Mouse (Mus musculus) hindbrain, embryonic 12.5 days (tissue): ENCODE data around the gene Lsg1. TPM values are rescaled to one million over a fixed set of nuclear protein-coding genes. Genes with fewer than 3 reads are reported as not detected.

Experiments used
- ATAC-seq: fragments of 200-750 bp; cut with Nextera tagmentation; 2 replicates; pipeline ENCODE4 v1.8.0; 2017; ENCODE audit warnings: moderate TSS enrichment; ENCODE audit not compliant: low FRiP score
- H3K27ac ChIP-seq: fragments of 300-500 bp; sonication (generic); 2 replicates; pipeline ENCODE4 v1.5.1; 2016; ENCODE audit warnings: mild to moderate bottlenecking
- H3K27me3 ChIP-seq: fragments of 300-500 bp; sonication (generic); 2 replicates; pipeline ENCODE4 v1.6.1; 2016; ENCODE audit warnings: mild to moderate bottlenecking
- H3K36me3 ChIP-seq: fragments of 300-500 bp; sonication (generic); 2 replicates; pipeline ENCODE4 v1.6.1; 2016; ENCODE audit warnings: mild to moderate bottlenecking
- H3K4me1 ChIP-seq: fragments of 300-500 bp; sonication (generic); 2 replicates; pipeline ENCODE4 v1.6.1; 2016
- H3K4me2 ChIP-seq: fragments of 300-500 bp; sonication (generic); replicated peaks from 2 replicates; pipeline ENCODE4 v1.6.1; 2016; ENCODE audit warnings: mild to moderate bottlenecking
- H3K4me3 ChIP-seq: fragments of 300-500 bp; sonication (generic); 2 replicates; pipeline ENCODE4 v1.5.1; 2016; ENCODE audit warnings: mild to moderate bottlenecking
- H3K9ac ChIP-seq: fragments of 300-500 bp; sonication (generic); 2 replicates; pipeline ENCODE4 v1.6.1; 2016; ENCODE audit warnings: mild to moderate bottlenecking, moderate library complexity
- H3K9me3 ChIP-seq: fragments of 300-500 bp; sonication (generic); replicated peaks from 2 replicates; pipeline ENCODE4 v1.6.1; 2016; ENCODE audit warnings: mild to moderate bottlenecking
- WGBS: fragments of 180-500 bp; shearing (Covaris S2); methylation state at CpG from one replicate; pipeline ENCODE4 v1.1.7; 2016; 5-methylcytosine and 5-hydroxymethylcytosine counted together
- polyA plus RNA-seq: library from polyadenylated mRNA; unstranded; fragments of >200 nt; fragmentation: Nextera tagmentation; extraction: Ambion mirVana; gene quantifications from 2 replicates; pipeline ENCODE4 v1.2.1, GENCODE M21; 2016

Lsg1 gene
- polyA plus RNA-seq, result 69.4 and 75.7 TPM in 2 replicates

DNA sequence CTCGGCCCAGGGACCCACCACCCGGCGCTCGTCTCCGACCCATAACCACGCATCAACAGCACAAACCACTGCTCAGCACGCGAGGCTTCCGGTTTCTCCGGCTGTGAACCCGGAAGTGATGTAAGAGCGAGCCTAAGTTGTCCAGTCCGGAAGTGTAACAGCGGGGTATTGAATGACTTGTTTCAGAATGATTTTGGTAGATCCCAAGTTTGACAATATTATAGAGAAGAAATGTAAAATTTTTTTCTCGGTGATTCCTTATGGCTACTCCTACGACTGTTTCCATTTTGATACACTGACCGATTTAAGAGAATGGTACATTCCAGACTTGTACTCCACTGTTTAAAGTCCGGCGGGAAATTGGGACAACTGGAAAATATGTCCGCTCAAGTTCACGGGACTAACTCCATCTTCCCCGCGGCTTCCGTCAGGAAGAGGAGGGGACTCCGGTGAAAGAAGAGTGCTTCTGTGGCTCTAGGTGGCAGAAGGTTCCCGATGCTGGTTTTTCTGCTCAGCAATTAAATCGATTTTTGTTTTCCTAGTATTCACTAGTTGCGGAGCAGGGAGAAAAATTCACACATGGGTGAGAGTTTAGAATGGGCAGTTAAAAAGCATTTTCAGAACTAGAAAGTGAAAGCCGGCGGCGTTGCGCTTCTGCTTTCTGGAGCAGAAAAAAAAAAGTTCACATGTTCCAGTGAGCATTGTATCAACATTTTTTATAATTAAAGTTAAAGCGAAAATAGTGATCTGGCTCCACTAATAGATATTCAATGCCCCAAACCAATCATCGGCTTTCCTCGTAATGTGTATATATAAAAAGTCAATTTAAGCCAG lies at the start of gene Lsg1:
TSS of gene Lsg1 (minus strand) at position 99 of the 834 bp plus-strand sequence.
- 5% methylated on average over 35 of the region's 35 CpGs for WGBS
- H3K4me2 ChIP-seq, result peak within 1 kb of the TSS; percentile 94
- H3K9me3 ChIP-seq, result no peaks in the 10 kb centered on the region
- H3K4me3 ChIP-seq, result peak within 1 kb of the TSS; percentile 81
- ATAC-seq, result peak; percentile 96
- peaks cover 21% of the 10 kb centered on the region for H3K36me3 ChIP-seq
- peaks cover 11% of the 10 kb centered on the region for H3K4me1 ChIP-seq
- peak within 1 kb of the TSS; percentile 76 for H3K9ac ChIP-seq
- H3K27me3 ChIP-seq, result no peaks in the 10 kb centered on the region
- peak within 1 kb of the TSS; percentile 76 for H3K27ac ChIP-seq

DNA sequence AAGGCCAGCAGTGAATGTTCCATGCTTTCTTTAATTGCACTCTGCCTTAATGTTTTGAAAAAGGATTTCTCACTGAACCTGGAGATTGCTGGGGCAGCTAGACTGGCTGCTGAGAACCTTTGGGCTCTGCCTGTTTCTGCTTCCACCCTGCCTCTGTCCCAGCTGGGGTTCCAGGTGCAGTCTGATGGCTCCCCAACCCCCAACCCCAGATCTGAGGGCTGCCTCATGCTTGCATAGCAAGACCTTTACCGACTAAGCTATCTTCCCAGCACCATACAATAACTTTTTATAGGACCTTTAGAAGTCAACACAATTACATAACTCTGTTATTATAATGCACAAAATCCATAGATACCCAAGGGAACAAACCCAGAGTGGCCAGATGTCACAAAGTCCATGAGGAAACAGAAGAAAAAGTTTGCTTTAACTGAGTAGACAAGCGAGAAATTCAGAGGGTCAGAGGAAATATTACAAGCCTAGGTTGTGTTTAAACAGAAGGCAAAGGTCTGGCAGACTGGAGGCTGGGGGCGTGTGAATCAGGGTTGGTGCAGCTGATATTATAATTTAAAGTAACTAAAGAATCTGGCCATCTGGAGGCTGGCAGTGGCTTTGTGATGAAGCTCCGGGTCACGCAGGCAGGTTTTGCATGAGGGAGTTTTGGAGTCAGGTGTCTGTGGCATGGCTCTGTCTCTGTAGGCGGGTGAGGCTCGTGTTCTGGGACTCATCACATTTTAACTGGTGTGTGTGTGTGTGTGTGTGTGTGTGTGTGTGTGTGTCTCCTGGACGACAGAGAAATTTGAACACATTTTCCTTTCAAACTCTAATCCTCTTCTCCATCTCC lies 46.7 kb upstream of the Lsg1 start:
- 52% methylated on average over 7 of the region's 8 CpGs for WGBS
- no peaks in the 10 kb centered on the region for H3K4me1 ChIP-seq

GRCm38 (mm10) chr16:30629509-30629908 lies 42.1 kb upstream of the Lsg1 start:
- no peaks in the 10 kb centered on the region for H3K27me3 ChIP-seq
- no peak overlapping the region for H3K4me2 ChIP-seq
- no peaks in the 10 kb centered on the region for H3K9me3 ChIP-seq
- no peaks in the 10 kb centered on the region; the same call in 1 of the 2 replicates for H3K4me1 ChIP-seq
- no peak overlapping the region for H3K9ac ChIP-seq
- no peaks in the 10 kb centered on the region for H3K36me3 ChIP-seq
- ATAC-seq, result no peak
- no peak overlapping the region for H3K4me3 ChIP-seq
- WGBS, result 90% methylated on average over 5 of the region's 5 CpGs
- no peak overlapping the region for H3K27ac ChIP-seq

More for the DNA sequence above, 46.7 kb upstream of the Lsg1 start:
- H3K9ac ChIP-seq, result no peak overlapping the region
- H3K36me3 ChIP-seq, result no peaks in the 10 kb centered on the region
- no peak overlapping the region for H3K4me3 ChIP-seq
- H3K27me3 ChIP-seq, result no peaks in the 10 kb centered on the region
- no peak for ATAC-seq
- H3K27ac ChIP-seq, result no peak overlapping the region
- no peaks in the 10 kb centered on the region for H3K9me3 ChIP-seq
- H3K4me2 ChIP-seq, result no peak overlapping the region

GRCm38 (mm10) chr16:30628401-30628800 lies 41.0 kb upstream of the Lsg1 start:
- no peak overlapping the region for H3K4me3 ChIP-seq
- H3K27ac ChIP-seq, result no peak overlapping the region
- H3K9ac ChIP-seq, result no peak overlapping the region
- H3K27me3 ChIP-seq, result no peaks in the 10 kb centered on the region
- no peaks in the 10 kb centered on the region; the same call in 1 of the 2 replicates for H3K4me1 ChIP-seq
- H3K9me3 ChIP-seq, result no peaks in the 10 kb centered on the region
- H3K36me3 ChIP-seq, result no peaks in the 10 kb centered on the region
- H3K4me2 ChIP-seq, result no peak overlapping the region
- ATAC-seq, result no peak
- WGBS, result 58% methylated on average over 6 of the region's 6 CpGs

DNA sequence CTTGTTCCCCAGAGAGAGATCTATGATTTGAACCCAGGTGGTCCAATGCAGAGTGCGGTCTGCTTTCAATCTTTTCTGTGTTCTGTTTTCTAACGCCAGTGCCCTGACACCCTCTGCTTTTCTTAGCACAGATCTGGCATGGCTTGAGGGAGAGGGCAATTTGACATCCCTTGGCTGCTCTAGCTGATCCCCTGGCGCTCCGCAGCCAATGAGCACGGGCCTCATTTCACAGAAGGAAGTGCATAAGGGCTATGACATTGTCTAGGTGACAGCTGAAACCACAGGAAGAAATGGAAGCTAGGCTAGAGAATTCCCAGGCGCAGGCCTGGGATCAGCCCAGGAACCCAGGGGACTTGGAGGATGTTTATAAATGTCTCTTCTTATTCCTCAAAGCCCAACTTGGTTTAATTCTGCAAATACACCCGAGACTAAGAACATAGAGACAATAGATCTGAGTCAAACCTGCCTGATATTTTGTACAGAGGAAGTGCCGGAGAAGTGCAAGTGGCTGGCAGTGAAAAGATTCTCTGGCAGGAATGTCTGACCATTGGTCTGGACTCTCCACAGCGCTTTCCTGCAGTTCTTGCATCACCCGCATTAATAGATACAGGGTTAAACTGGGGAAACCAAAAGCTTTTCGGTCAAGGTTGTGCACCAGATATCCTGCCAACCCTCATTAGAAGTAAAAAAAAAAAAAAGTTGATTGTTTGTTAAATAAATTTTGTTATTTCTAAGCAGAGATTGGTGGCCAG lies 40.4 kb upstream of the Lsg1 start:
- no peak for ATAC-seq
- no peaks in the 10 kb centered on the region for H3K36me3 ChIP-seq
- no peaks in the 10 kb centered on the region for H3K27me3 ChIP-seq
- 63% methylated on average over 11 of the region's 11 CpGs for WGBS
- no peaks in the 10 kb centered on the region for H3K9me3 ChIP-seq
- H3K4me2 ChIP-seq, result no peak overlapping the region
- no peak overlapping the region for H3K9ac ChIP-seq
- H3K27ac ChIP-seq, result no peak overlapping the region
- no peaks in the 10 kb centered on the region; the same call in 1 of the 2 replicates for H3K4me1 ChIP-seq
- no peak overlapping the region for H3K4me3 ChIP-seq

- H3K36me3 ChIP-seq, result no peaks in the 10 kb centered on the region
- H3K27me3 ChIP-seq, result no peaks in the 10 kb centered on the region
- no peak overlapping the region for H3K27ac ChIP-seq
- H3K9me3 ChIP-seq, result no peaks in the 10 kb centered on the region
- no peak overlapping the region for H3K9ac ChIP-seq
- ATAC-seq, result no peak
- 69% methylated on average over 2 of the region's 2 CpGs for WGBS
- no peak overlapping the region for H3K4me3 ChIP-seq
- H3K4me1 ChIP-seq, result no peaks in the 10 kb centered on the region; the same call in 1 of the 2 replicates
- no peak overlapping the region for H3K4me2 ChIP-seq
Measured at GRCm38 (mm10) chr16:30624640-30625039, 37.2 kb upstream of the Lsg1 start.

DNA sequence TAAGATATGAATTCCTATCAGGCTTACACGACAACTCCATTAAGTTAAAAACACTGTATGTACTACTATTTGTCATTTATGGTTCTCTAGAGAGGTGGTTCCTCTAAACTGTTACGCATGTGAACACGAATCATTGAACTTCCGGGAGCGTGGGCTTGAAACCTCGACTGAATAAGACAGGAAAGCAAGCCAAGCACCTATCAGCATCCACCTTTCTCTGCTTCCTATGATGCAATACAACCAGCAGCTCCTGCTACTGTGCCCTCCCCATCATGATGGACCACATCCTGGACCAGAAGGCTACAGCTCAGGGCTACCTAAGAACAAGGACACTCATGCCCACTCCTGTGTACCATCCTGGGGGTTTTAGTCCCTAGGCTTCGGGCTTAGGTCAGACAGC lies 36.3 kb upstream of the Lsg1 start:
- Histone ChIP-seq H3K4me1 (no peaks in the 10 kb centered on the region; the same call in 1 of the 2 replicates), H3K4me3 (no peak overlapping the region), H3K36me3 (no peaks in the 10 kb centered on the region), H3K9me3 (no peaks in the 10 kb centered on the region), H3K4me2 (no peak overlapping the region), H3K27me3 (no peaks in the 10 kb centered on the region), H3K9ac (no peak overlapping the region), H3K27ac (no peak overlapping the region)
- WGBS, result 82% methylated on average over 7 of the region's 7 CpGs
- no peak for ATAC-seq

- Histone ChIP-seq H3K9me3 (no peaks in the 10 kb centered on the region), H3K4me3 (no peak overlapping the region), H3K9ac (no peak overlapping the region), H3K4me2 (no peak overlapping the region), H3K36me3 (no peaks in the 10 kb centered on the region), H3K27me3 (no peaks in the 10 kb centered on the region), H3K27ac (no peak overlapping the region), H3K4me1 (peaks cover 10% of the 10 kb centered on the region)
- no peak for ATAC-seq
- WGBS, result 85% methylated on average over 3 of the region's 3 CpGs
Measured at GRCm38 (mm10) chr16:30616281-30616680, 28.9 kb upstream of the Lsg1 start.

DNA sequence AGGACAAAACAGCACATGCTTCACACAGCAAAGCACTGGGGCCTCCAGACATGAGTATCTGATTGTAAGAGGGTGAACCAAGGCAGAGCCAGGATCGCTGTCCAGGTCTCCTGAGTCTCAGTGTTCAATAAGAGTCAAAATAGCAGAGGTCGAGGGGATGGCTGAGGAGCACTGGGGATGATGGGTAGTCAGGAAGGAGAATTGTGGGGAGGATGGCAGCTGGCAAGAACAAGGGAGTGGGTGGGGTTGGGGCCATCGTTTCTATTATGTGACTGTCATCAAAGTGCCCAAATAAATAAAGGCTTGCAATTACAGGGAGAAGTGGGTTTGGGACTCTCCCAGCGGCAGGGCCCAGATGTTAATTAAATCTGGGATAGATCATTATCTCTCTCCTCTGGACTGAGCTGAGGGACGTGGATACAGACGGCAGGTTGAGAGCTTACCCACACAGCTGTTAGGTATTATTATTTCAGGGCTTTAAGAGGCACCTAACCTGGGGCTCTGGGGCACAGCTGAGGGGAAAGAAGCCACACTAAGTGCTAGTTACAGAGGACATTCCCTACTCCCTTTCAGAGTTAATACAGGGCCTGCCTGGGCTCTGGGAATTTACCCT lies 27.4 kb upstream of the Lsg1 start:
- WGBS, result 21% methylated on average over 6 of the region's 6 CpGs
- no peaks in the 10 kb centered on the region for H3K27me3 ChIP-seq
- ATAC-seq, result peak; percentile 81; the same call in 1 of the 2 replicates
- H3K9me3 ChIP-seq, result no peaks in the 10 kb centered on the region
- no peak overlapping the region for H3K4me3 ChIP-seq
- H3K27ac ChIP-seq, result 0 out of 2 replicates have a peak overlapping the region, but pooled peaks have one; percentile 31
- no peak overlapping the region for H3K4me2 ChIP-seq
- peaks cover 10% of the 10 kb centered on the region for H3K4me1 ChIP-seq
- H3K9ac ChIP-seq, result no peak overlapping the region
- H3K36me3 ChIP-seq, result no peaks in the 10 kb centered on the region

DNA sequence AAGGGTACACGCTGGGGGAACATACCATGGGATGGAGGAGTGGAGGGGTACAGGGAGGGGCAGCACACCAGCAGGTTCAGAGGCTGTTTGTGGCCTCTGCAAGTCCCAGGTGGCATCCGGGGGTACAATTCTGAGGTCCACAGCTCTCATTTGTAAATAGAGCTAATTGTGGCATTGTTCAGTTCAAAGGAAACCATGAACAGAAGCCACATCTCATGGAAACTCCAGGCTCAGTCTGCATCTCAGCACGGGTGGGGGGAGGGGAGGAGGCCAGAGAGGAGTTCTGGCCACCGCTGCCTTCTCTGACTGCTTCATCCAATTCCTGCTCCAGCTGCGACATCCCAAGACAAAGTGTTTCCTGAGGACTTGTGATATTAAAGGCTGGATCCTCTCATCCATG lies 26.7 kb upstream of the Lsg1 start:
- no peak overlapping the region for H3K9ac ChIP-seq
- no peak overlapping the region for H3K4me2 ChIP-seq
- H3K27ac ChIP-seq, result 0 out of 2 replicates have a peak overlapping the region, but pooled peaks have one; percentile 31
- H3K36me3 ChIP-seq, result no peaks in the 10 kb centered on the region
- WGBS, result 33% methylated on average over 5 of the region's 5 CpGs
- ATAC-seq, result no peak
- no peaks in the 10 kb centered on the region for H3K27me3 ChIP-seq
- no peaks in the 10 kb centered on the region for H3K9me3 ChIP-seq
- peaks cover 10% of the 10 kb centered on the region for H3K4me1 ChIP-seq
- no peak overlapping the region for H3K4me3 ChIP-seq

DNA sequence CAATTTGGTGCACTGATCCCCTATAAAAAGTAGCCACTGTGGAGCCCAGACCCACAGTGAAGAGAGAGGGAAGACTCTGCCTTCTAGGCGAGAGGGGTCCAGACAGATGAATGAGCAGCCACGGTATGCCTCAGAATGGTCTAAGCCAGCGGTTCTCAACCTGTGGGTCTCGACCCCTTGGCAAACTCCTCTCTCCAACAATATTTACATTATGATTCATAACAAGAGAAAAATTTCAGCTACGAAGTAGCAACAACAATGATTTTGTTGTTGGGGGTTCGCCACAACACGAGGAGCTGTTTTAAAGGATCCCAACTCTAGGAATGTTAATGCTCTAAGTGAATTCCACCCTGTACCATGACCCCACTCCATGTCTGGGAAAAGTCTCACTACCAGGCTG lies 25.7 kb upstream of the Lsg1 start:
- WGBS, result 82% methylated on average over 7 of the region's 7 CpGs
- Histone ChIP-seq H3K4me3 (no peak overlapping the region), H3K4me2 (no peak overlapping the region), H3K9ac (no peak overlapping the region), H3K27ac (no peak overlapping the region), H3K9me3 (no peaks in the 10 kb centered on the region), H3K4me1 (peaks cover 10% of the 10 kb centered on the region), H3K36me3 (no peaks in the 10 kb centered on the region), H3K27me3 (no peaks in the 10 kb centered on the region)
- no peak for ATAC-seq
